19 mouse cellular contexts compared by ENCODE assay signal in genomic region chr17:85158202-85158601, GRCm38 (mm10).
"Had no signal": no experiment of that assay in that cellular context is flagged by ENCODE, and none has a peak within 500 bp of the region (broad histone marks: within the 10 kb centered on the region; RNA-seq: fewer than 3 reads in every experiment).

No protein-coding gene starts in this region.

- DNase-seq: kidney, adult 2 months; kidney, postnatal 10 days; kidney, postnatal 4 days; left cerebral cortex, postnatal 4 days; liver, postnatal 0 days; lung, embryonic 14.5 days; retina, postnatal 1 day; right cerebral cortex, postnatal 25 days; spleen, adult 18-20 months; thymus, postnatal 25 days had no signal

- H3K36me3 ChIP-seq: kidney, embryonic 15.5 days; limb, embryonic 12.5 days; limb, embryonic 15.5 days; midbrain, embryonic 13.5 days; stomach, embryonic 15.5 days had no signal

- H3K4me3 ChIP-seq: kidney, embryonic 15.5 days; limb, embryonic 12.5 days; limb, embryonic 15.5 days; midbrain, embryonic 13.5 days; stomach, embryonic 15.5 days had no signal

- ATAC-seq: liver, postnatal 0 days; lung, postnatal 0 days; midbrain, embryonic 13.5 days had no signal

- H3K9ac ChIP-seq: kidney, embryonic 15.5 days; limb, embryonic 12.5 days; limb, embryonic 15.5 days; liver, embryonic 14.5 days; liver, postnatal 0 days; lung, embryonic 14.5 days; midbrain, embryonic 13.5 days; stomach, embryonic 15.5 days had no signal

- H3K9me3 ChIP-seq: kidney, embryonic 15.5 days; limb, embryonic 12.5 days; limb, embryonic 15.5 days; midbrain, embryonic 13.5 days; stomach, embryonic 15.5 days had no signal

- H3K27me3 ChIP-seq: kidney, embryonic 15.5 days; limb, embryonic 12.5 days; limb, embryonic 15.5 days; midbrain, embryonic 13.5 days; stomach, embryonic 15.5 days had no signal

- H3K4me1 ChIP-seq: limb, embryonic 12.5 days; limb, embryonic 15.5 days; midbrain, embryonic 13.5 days; stomach, embryonic 15.5 days had no signal

- H3K4me2 ChIP-seq: kidney, embryonic 15.5 days; limb, embryonic 12.5 days; limb, embryonic 15.5 days; liver, embryonic 11.5 days; lung, embryonic 14.5 days; midbrain, embryonic 13.5 days; stomach, embryonic 15.5 days had no signal

- H3K27ac ChIP-seq: kidney, embryonic 15.5 days; limb, embryonic 12.5 days; limb, embryonic 15.5 days; liver, embryonic 14.5 days; macrophage; midbrain, embryonic 13.5 days; stomach, embryonic 15.5 days had no signal
